Mouse (Mus musculus) hindbrain, postnatal 0 days (tissue): ENCODE data around the gene Coq9. TPM values are rescaled to one million over a fixed set of nuclear protein-coding genes. Genes with fewer than 3 reads are reported as not detected.

Experiments
- ATAC-seq: fragments of 200-750 bp; cut with Nextera tagmentation; 2 replicates; pipeline ENCODE4 v1.8.0; 2017; ENCODE audit warnings: mild to moderate bottlenecking, moderate TSS enrichment, moderate library complexity
- DNase-seq: peaks from one replicate; pipeline ENCODE4 v3.0.0-alpha.2; 2015; ENCODE audit warnings: low spot score
- H3K27ac ChIP-seq: fragments of 300-500 bp; sonication (generic); 2 replicates; pipeline ENCODE4 v1.5.1; 2014; ENCODE audit warnings: mild to moderate bottlenecking
- H3K27me3 ChIP-seq: fragments of 300-500 bp; sonication (generic); 2 replicates; pipeline ENCODE4 v1.6.1; 2014; ENCODE audit warnings: low read length, mixed read lengths; ENCODE audit not compliant: insufficient read depth
- H3K36me3 ChIP-seq: fragments of 300-500 bp; sonication (generic); 2 replicates; pipeline ENCODE4 v1.6.1; 2014; ENCODE audit warnings: low read length, mixed read lengths; ENCODE audit not compliant: insufficient read depth
- H3K4me1 ChIP-seq: fragments of 300-500 bp; sonication (generic); 2 replicates; pipeline ENCODE4 v1.6.1; 2014; ENCODE audit warnings: antibody characterized with exemption, low read length, mixed read lengths; ENCODE audit not compliant: insufficient read depth
- H3K4me2 ChIP-seq: fragments of 300-500 bp; sonication (generic); 2 replicates; pipeline ENCODE4 v1.6.1; 2014; ENCODE audit warnings: low read depth, mild to moderate bottlenecking, low read length, moderate library complexity, mixed read lengths
- H3K4me3 ChIP-seq: fragments of 300-500 bp; sonication (generic); 2 replicates; pipeline ENCODE4 v1.5.1; 2014; ENCODE audit warnings: low read length
- H3K9ac ChIP-seq: fragments of 300-500 bp; sonication (generic); replicated peaks from 2 replicates; pipeline ENCODE4 v1.6.1; 2014; ENCODE audit warnings: mild to moderate bottlenecking, low read length, moderate library complexity, mixed read lengths
- H3K9me3 ChIP-seq: fragments of 300-500 bp; sonication (generic); 2 replicates; pipeline ENCODE4 v1.6.1; 2016; ENCODE audit warnings: low read length, mixed read lengths
- CTCF ChIP-seq: IDR thresholded peaks from 2 replicates; pipeline ENCODE4 v1.5.1; 2016; ENCODE audit warnings: antibody characterized with exemption, control low read depth, low read depth
- WGBS: fragments of 180-500 bp; shearing (Covaris S2); extraction: QIAGEN DNeasy Blood & Tissue Kit; methylation state at CpG from one replicate; pipeline ENCODE4 v1.1.7; 2014; 5-methylcytosine and 5-hydroxymethylcytosine counted together
- polyA plus RNA-seq: library from polyadenylated mRNA; unstranded; fragments of >200 nt; fragmentation: Nextera tagmentation; extraction: Ambion mirVana; gene quantifications from 2 replicates; pipeline ENCODE4 v1.2.1, GENCODE M21; 2015
- total RNA-seq: library from RNA; depleted of rRNA; stranded (reverse); fragments of >200 nt; gene quantifications from 2 replicates; pipeline ENCODE4 v1.2.3, GENCODE M21; 2014; rRNA removed

Gene Coq9
- total RNA-seq (109 and 133 TPM in 2 replicates), polyA plus RNA-seq (54.7 and 59.2 TPM in 2 replicates)

GRCm38 (mm10) chr8:94837662-94838574 is at the start of gene Coq9, which contains the start of gene Ciapin1:
TSS of gene Coq9 (plus strand) at chr8:94838321.
TSS of gene Ciapin1 (minus strand) at chr8:94838358.
- Histone ChIP-seq H3K9me3 (no peaks in the 10 kb centered on the region), H3K4me3 (peak within 1 kb of the TSS; percentile 72), H3K4me2 (peak within 1 kb of the TSS; percentile 68), H3K36me3 (no peaks in the 10 kb centered on the region), H3K4me1 (peaks cover 8% of the 10 kb centered on the region), H3K27ac (peak within 1 kb of the TSS; percentile 95), H3K9ac (peak within 1 kb of the TSS; percentile 84), H3K27me3 (no peaks in the 10 kb centered on the region)
- DNase-seq (peak; percentile 98), ATAC-seq (peak; percentile 98)
- no peak for TF ChIP-seq CTCF
- WGBS: 1% methylated on average over 82 of the region's 82 CpGs

- no peaks in the 10 kb centered on the region for H3K9me3 ChIP-seq
- no peak for ATAC-seq
- H3K4me3 ChIP-seq: no peak overlapping the region
- H3K36me3 ChIP-seq: no peaks in the 10 kb centered on the region
- no peaks in the 10 kb centered on the region for H3K27me3 ChIP-seq
- no peak overlapping the region for H3K27ac ChIP-seq
- DNase-seq: no peak
- no peak overlapping the region for H3K4me2 ChIP-seq
- 59% methylated on average over 10 of the region's 10 CpGs for WGBS
- H3K9ac ChIP-seq: no peak overlapping the region
- H3K4me1 ChIP-seq: no peaks in the 10 kb centered on the region
- TF ChIP-seq CTCF: no peak
Measured at GRCm38 (mm10) chr8:94789256-94789955, 48.7 kb upstream of the Coq9 start.

- 92% methylated on average over 4 of the region's 4 CpGs for WGBS
- H3K27me3 ChIP-seq: no peaks in the 10 kb centered on the region
Measured at GRCm38 (mm10) chr8:94794368-94794767, 43.8 kb upstream of the Coq9 start.

GRCm38 (mm10) chr8:94794782-94795181 is 43.3 kb upstream of the Coq9 start:
- 97% methylated on average over 2 of the region's 2 CpGs for WGBS
- no peaks in the 10 kb centered on the region for H3K36me3 ChIP-seq
- H3K27me3 ChIP-seq: no peaks in the 10 kb centered on the region
- ATAC-seq (no peak), DNase-seq (no peak)
- no peak for TF ChIP-seq CTCF
- H3K27ac ChIP-seq: no peak overlapping the region
- no peaks in the 10 kb centered on the region for H3K9me3 ChIP-seq
- H3K4me3 ChIP-seq: no peak overlapping the region
- no peaks in the 10 kb centered on the region for H3K4me1 ChIP-seq
- H3K9ac ChIP-seq: no peak overlapping the region
- no peak overlapping the region for H3K4me2 ChIP-seq

More at GRCm38 (mm10) chr8:94794368-94794767, 43.8 kb upstream of the Coq9 start:
- ATAC-seq: no peak
- H3K4me1 ChIP-seq: no peaks in the 10 kb centered on the region
- no peaks in the 10 kb centered on the region for H3K9me3 ChIP-seq
- no peak overlapping the region for H3K9ac ChIP-seq
- no peak overlapping the region for H3K4me3 ChIP-seq
- no peak for DNase-seq
- TF ChIP-seq CTCF: no peak
- no peak overlapping the region for H3K27ac ChIP-seq
- no peaks in the 10 kb centered on the region for H3K36me3 ChIP-seq
- H3K4me2 ChIP-seq: no peak overlapping the region

GRCm38 (mm10) chr8:94800278-94800968 is 37.7 kb upstream of the Coq9 start:
- DNase-seq (no peak), ATAC-seq (no peak)
- H3K36me3 ChIP-seq: no peaks in the 10 kb centered on the region
- 61% methylated on average over 7 of the region's 7 CpGs for WGBS
- H3K4me3 ChIP-seq: no peak overlapping the region
- no peaks in the 10 kb centered on the region for H3K9me3 ChIP-seq
- H3K4me2 ChIP-seq: no peak overlapping the region
- H3K4me1 ChIP-seq: no peaks in the 10 kb centered on the region
- H3K9ac ChIP-seq: no peak overlapping the region
- no peaks in the 10 kb centered on the region for H3K27me3 ChIP-seq
- H3K27ac ChIP-seq: no peak overlapping the region
- TF ChIP-seq CTCF: no peak

- WGBS: 40% methylated on average over 14 of the region's 14 CpGs
- peak; percentile 70 for TF ChIP-seq CTCF
- no peaks in the 10 kb centered on the region for H3K36me3 ChIP-seq
Measured at GRCm38 (mm10) chr8:94801293-94802095, 36.6 kb upstream of the Coq9 start.

More at GRCm38 (mm10) chr8:94801293-94802095, 36.6 kb upstream of the Coq9 start:
- H3K27me3 ChIP-seq: no peaks in the 10 kb centered on the region
- no peak overlapping the region for H3K9ac ChIP-seq
- H3K4me3 ChIP-seq: no peak overlapping the region
- no peaks in the 10 kb centered on the region for H3K9me3 ChIP-seq
- H3K4me1 ChIP-seq: no peaks in the 10 kb centered on the region
- H3K4me2 ChIP-seq: no peak overlapping the region
- DNase-seq (peak; percentile 19), ATAC-seq (0 out of 2 replicates have a peak, but pooled peaks have one; percentile 21)
- H3K27ac ChIP-seq: no peak overlapping the region
